Mouse (Mus musculus) skeletal muscle tissue, postnatal 0 days (tissue): ENCODE measurements around the gene Filip1l. TPM values are rescaled to one million over a fixed set of nuclear protein-coding genes. Genes with fewer than 3 reads are reported as not detected.

Experiments
- polyA plus RNA-seq: library from polyadenylated mRNA; unstranded; fragments of >200 nt; fragmentation: Nextera tagmentation; extraction: Ambion mirVana; gene quantifications from 2 replicates; pipeline ENCODE4 v1.2.1, GENCODE M21; 2015

Gene Filip1l
- polyA plus RNA-seq, result 23.0 and 24.6 TPM in 2 replicates

DNA sequence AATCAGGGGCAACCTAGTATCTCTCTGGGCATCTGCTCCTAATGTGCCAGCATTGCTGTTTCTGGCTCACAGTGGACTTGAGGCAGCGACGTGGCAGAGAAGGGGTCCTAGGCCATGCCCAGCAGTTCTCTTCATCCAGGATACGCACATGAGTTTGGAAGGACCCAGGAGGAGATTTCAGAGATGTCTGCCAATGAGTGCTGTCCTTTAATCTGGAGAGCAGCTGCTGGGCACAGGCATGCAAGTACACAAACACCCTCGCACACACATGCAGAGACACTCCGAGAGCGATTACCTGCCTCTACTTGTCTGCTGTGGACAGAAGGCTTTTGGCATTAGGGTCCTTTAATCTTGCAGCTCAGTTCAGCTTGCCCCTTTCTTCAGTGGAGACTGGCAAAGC, at the start of gene Filip1l:
Gene Filip1l, plus strand, starts transcription at position 343 of the 400 bp plus-strand sequence.

DNA sequence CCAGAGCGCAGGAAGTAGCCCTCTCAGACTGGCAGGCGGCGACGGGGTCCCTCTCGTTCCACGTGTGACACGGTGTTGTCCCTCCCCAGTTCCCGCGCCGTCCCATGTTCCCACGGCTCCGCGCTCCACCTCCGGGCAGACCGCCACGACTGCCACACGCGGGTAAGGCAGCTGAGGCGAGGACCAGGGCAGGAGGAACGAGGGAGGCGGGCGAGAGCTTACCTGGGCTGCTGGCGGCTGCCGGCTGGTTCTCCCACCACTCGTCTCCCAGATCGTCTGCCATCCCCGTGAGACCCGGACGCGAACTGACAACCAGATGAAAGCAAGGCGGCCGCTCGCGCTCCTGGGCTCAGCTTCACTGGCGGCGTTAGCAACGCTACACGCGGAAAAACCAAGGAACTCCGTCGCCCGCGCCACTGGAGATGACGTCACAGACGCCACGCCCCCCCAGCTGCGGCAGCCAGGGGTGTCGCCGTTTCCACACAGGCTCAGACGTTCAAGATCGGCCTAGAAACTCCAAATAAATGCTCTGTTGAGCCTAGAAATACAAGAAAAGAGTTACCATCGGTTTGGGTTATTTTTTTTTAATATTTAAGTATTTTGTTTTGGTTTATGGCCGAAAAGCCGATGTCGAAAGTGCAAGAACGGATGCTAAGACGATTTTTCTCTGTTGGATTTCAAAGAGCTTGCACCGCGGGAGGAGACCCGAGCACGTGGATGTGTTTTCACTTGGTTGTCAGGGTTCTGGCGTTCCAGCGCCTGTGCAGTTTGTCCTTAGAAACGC, 253.7 kb downstream of the Filip1l start, which contains the start of gene Cmss1:
Gene Cmss1, minus strand, starts transcription at position 421 of the 784 bp plus-strand sequence.

Other genes starting within 250 kb of the Filip1l start
- 29.6 and 31.4 TPM in 2 replicates for gene Tomm70a, start 231.4 kb upstream of the Filip1l start, polyA plus RNA-seq
- 61.3 and 64.4 TPM in 2 replicates for gene Nit2, start 185.8 kb upstream of the Filip1l start, polyA plus RNA-seq
- 17.2 and 17.5 TPM in 2 replicates for gene Tbc1d23, start 121.6 kb upstream of the Filip1l start, polyA plus RNA-seq
- gene Tmem30c, start 60.2 kb upstream of the Filip1l start, polyA plus RNA-seq, result not detected in 2 replicates